Mouse (Mus musculus): ENCODE results near the gene Gtf3c4. TPM values are rescaled to one million over a fixed set of nuclear protein-coding genes. Genes with fewer than 3 reads are reported as not detected.

Gene Gtf3c4
- polyA plus RNA-seq, 1 experiment: 15.7 TPM

DNA sequence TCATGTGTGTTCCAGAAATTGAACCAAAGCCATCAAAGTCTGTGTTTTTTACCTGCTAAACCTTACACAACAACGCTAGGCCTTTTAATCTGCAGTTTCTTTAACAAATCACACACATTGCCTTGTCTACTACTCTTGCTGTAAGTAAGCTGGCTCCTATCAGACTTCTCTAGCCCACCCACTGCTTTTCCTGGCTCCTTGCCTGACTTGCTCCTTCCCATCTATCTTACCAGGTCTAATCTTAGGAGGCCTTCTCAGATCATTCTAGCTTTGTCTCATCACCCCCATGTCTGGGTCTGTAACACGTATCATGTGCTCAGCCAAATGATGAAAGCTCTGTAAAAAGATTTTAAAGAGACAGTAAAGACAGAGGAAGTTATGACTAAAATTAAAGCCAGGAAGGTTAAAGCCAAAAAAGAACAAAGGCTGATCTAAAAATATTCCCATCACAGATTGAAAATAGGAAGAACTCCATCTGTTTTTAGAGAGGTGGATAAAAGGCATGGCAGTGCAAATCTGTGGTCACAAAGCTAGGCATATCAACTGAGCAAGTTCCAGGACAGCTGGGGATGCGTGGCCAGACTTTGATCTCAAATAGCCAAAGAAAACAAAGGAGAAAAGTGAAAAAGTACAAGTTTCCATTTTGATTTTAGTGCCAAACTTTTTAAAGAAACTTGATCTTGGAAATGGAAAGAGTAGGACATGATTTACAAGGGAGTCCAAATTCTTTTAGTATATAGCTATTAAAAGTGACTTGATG lies 3.8 kb downstream of the Gtf3c4 start:
- WGBS: 10% methylated on average over 3 of the region's 3 CpGs
- DNase-seq: peak; percentile 38 to 41
- Histone ChIP-seq H3K27ac (ENCODE audit: insufficient read depth, low read length) (no peak overlapping the region), H3K4me1 (ENCODE audit: control insufficient read depth, insufficient read depth, low read length) (peaks cover 13% of the 10 kb centered on the region; the same call in 1 of the 2 replicates), H3K4me3 (replicated peaks; ENCODE audit: insufficient read depth, low read depth, low read length) (no peak overlapping the region), H3K27me3 (ENCODE audit: control insufficient read depth, insufficient read depth, low read length) (no peaks in the 10 kb centered on the region)
- no peak for TF ChIP-seq POLR2A (IDR thresholded peaks at IDR 0.05; ENCODE audit: borderline replicate concordance, insufficient read depth, low read length)
- TF ChIP-seq CTCF (IDR thresholded peaks at IDR 0.05; ENCODE audit: borderline replicate concordance, insufficient read depth, low read depth, low read length): no peak

DNA sequence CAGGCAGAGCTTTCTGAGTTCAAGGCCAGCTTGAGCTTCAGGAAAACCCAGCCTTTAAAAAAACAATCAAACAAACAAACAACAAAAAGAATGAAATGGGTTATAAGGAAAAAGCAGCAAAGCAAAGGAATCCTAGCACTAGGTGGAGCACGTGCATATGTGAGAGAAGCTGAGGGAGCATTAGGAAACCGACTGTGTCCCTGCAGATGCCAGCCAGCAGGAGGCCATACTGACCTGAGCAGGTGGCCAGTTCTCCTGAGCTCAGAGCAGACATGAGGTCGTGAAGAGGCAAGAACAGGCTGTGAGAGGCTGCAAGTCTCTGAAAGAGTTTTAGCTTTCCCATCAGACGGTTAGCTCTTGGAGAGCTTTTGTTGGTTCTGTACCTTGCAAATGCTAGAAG lies 10.9 kb downstream of the Gtf3c4 start:
- Histone ChIP-seq H3K27me3 (ENCODE audit: control insufficient read depth, insufficient read depth, low read length) (no peaks in the 10 kb centered on the region), H3K4me3 (replicated peaks; ENCODE audit: insufficient read depth, low read depth, low read length) (no peak overlapping the region), H3K4me1 (ENCODE audit: control insufficient read depth, insufficient read depth, low read length) (peaks cover 9% of the 10 kb centered on the region), H3K27ac (ENCODE audit: insufficient read depth, low read length) (no peak overlapping the region)
- TF ChIP-seq POLR2A (IDR thresholded peaks at IDR 0.05; ENCODE audit: borderline replicate concordance, insufficient read depth, low read length) (no peak), CTCF (IDR thresholded peaks at IDR 0.05; ENCODE audit: borderline replicate concordance, insufficient read depth, low read depth, low read length) (no peak; the same call in 1 of the 2 replicates)
- DNase-seq: peak in 1 of 2 experiments; percentile 20
- WGBS: 14% methylated on average over 4 of the region's 4 CpGs

DNA sequence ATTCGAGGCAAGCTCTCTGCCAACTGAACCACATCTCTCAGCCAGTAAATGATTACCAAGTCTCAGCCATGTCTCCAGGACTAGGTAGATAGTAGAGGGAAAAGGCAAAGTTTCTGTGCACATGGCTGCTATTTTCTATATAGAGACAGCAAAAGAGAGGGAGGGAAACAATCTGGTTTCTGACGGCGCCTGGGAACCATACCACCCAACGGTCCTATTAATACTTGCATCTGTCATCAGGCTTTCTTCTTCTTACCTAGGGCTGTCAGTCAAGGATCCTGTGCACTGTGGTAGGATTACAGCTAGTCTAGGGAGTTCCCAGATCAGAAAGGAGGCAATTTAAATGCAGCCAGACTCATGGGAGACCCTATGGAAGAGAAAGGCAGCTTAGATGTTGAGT lies 21.3 kb downstream of the Gtf3c4 start:
- no peak overlapping the region for H3K27ac ChIP-seq (ENCODE audit: insufficient read depth, low read length)
- no peaks in the 10 kb centered on the region for H3K27me3 ChIP-seq (ENCODE audit: control insufficient read depth, insufficient read depth, low read length)
- DNase-seq: no peak
- no peak overlapping the region for H3K4me3 ChIP-seq (replicated peaks; ENCODE audit: insufficient read depth, low read depth, low read length)
- no peaks in the 10 kb centered on the region for H3K4me1 ChIP-seq (ENCODE audit: control insufficient read depth, insufficient read depth, low read length)
- TF ChIP-seq POLR2A (IDR thresholded peaks at IDR 0.05; ENCODE audit: borderline replicate concordance, insufficient read depth, low read length) (no peak), CTCF (IDR thresholded peaks at IDR 0.05; ENCODE audit: borderline replicate concordance, insufficient read depth, low read depth, low read length) (no peak)
- WGBS: 73% methylated on average over 4 of the region's 4 CpGs

- H3K4me1 ChIP-seq (ENCODE audit: control insufficient read depth, insufficient read depth, low read length): no peaks in the 10 kb centered on the region; the same call in 1 of the 2 replicates
- WGBS: 34% methylated on average over 5 of the region's 5 CpGs
- H3K27me3 ChIP-seq (ENCODE audit: control insufficient read depth, insufficient read depth, low read length): no peaks in the 10 kb centered on the region
- H3K27ac ChIP-seq (ENCODE audit: insufficient read depth, low read length): no peak overlapping the region
- TF ChIP-seq CTCF (IDR thresholded peaks at IDR 0.05; ENCODE audit: borderline replicate concordance, insufficient read depth, low read depth, low read length) (no peak), POLR2A (IDR thresholded peaks at IDR 0.05; ENCODE audit: borderline replicate concordance, insufficient read depth, low read length) (no peak)
- no peak overlapping the region for H3K4me3 ChIP-seq (replicated peaks; ENCODE audit: insufficient read depth, low read depth, low read length)
- no peak for DNase-seq
These were observed 29.7 kb downstream of the Gtf3c4 start for GRCm38 (mm10) chr2:28810260-28811013.

DNA sequence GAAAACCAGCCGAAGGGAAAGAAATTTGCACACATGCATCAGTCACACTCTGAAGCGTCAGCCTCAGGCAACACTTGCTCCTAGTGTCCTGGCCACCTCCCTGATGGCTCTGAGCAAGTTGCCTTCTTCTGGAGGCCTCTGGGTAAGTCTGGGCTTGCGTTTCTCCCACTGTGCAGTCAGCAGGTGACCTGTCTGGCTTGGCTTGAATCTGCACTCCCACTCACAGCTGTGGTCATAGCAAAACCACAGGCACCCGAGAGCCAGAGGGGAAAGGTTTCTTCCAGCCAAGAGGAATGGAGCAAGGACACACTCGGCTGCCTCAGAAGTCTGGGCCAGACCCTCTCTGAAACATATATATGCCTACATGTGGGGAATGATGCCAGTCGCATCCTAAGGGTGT lies 31.3 kb downstream of the Gtf3c4 start:
- WGBS: 49% methylated on average over 6 of the region's 6 CpGs
- TF ChIP-seq CTCF (IDR thresholded peaks at IDR 0.05; ENCODE audit: borderline replicate concordance, insufficient read depth, low read depth, low read length) (no peak), POLR2A (IDR thresholded peaks at IDR 0.05; ENCODE audit: borderline replicate concordance, insufficient read depth, low read length) (no peak)
- DNase-seq: no peak

GRCm38 (mm10) chr2:28803406-28803805 lies 36.8 kb downstream of the Gtf3c4 start:
- H3K27me3 ChIP-seq (ENCODE audit: control insufficient read depth, insufficient read depth, low read length): no peaks in the 10 kb centered on the region
- H3K4me1 ChIP-seq (ENCODE audit: control insufficient read depth, insufficient read depth, low read length): peaks cover 14% of the 10 kb centered on the region
- no peak for TF ChIP-seq POLR2A (IDR thresholded peaks at IDR 0.05; ENCODE audit: borderline replicate concordance, insufficient read depth, low read length)
- TF ChIP-seq CTCF (IDR thresholded peaks at IDR 0.05; ENCODE audit: borderline replicate concordance, insufficient read depth, low read depth, low read length): no peak
- DNase-seq: peak in 1 of 2 experiments; percentile 19
- no peak overlapping the region for H3K27ac ChIP-seq (ENCODE audit: insufficient read depth, low read length)
- WGBS: 25% methylated on average over 7 of the region's 7 CpGs
- no peak overlapping the region for H3K4me3 ChIP-seq (replicated peaks; ENCODE audit: insufficient read depth, low read depth, low read length)

More for the DNA sequence above, 31.3 kb downstream of the Gtf3c4 start:
- Histone ChIP-seq H3K4me1 (ENCODE audit: control insufficient read depth, insufficient read depth, low read length) (no peaks in the 10 kb centered on the region; the same call in 1 of the 2 replicates), H3K27me3 (ENCODE audit: control insufficient read depth, insufficient read depth, low read length) (no peaks in the 10 kb centered on the region), H3K4me3 (replicated peaks; ENCODE audit: insufficient read depth, low read depth, low read length) (no peak overlapping the region), H3K27ac (ENCODE audit: insufficient read depth, low read length) (no peak overlapping the region)

- Histone ChIP-seq H3K27me3 (ENCODE audit: control insufficient read depth, insufficient read depth, low read length) (no peaks in the 10 kb centered on the region), H3K4me3 (replicated peaks; ENCODE audit: insufficient read depth, low read depth, low read length) (no peak overlapping the region), H3K4me1 (ENCODE audit: control insufficient read depth, insufficient read depth, low read length) (peaks cover 14% of the 10 kb centered on the region), H3K27ac (ENCODE audit: insufficient read depth, low read length) (no peak overlapping the region)
- WGBS: 84% methylated on average over 2 of the region's 2 CpGs
- DNase-seq: no peak
- no peak for TF ChIP-seq CTCF (IDR thresholded peaks at IDR 0.05; ENCODE audit: borderline replicate concordance, insufficient read depth, low read depth, low read length)
- no peak for TF ChIP-seq POLR2A (IDR thresholded peaks at IDR 0.05; ENCODE audit: borderline replicate concordance, insufficient read depth, low read length)
These were observed 40.6 kb downstream of the Gtf3c4 start for GRCm38 (mm10) chr2:28799575-28799974.
